Mouse (Mus musculus) hindbrain, embryonic 13.5 days (tissue): ENCODE data around the gene Lonrf3. TPM values are rescaled to one million over a fixed set of nuclear protein-coding genes. Genes with fewer than 3 reads are reported as not detected.

Experiments
- ATAC-seq: fragments of 200-750 bp; cut with Nextera tagmentation; 2 replicates; pipeline ENCODE4 v1.8.0; 2017; ENCODE audit warnings: moderate TSS enrichment; ENCODE audit not compliant: low FRiP score
- H3K27ac ChIP-seq: fragments of 300-500 bp; sonication (generic); 2 replicates; pipeline ENCODE4 v1.5.1; 2015; ENCODE audit warnings: inconsistent platforms, mild to moderate bottlenecking, moderate library complexity
- H3K27me3 ChIP-seq: fragments of 300-500 bp; sonication (generic); 2 replicates; pipeline ENCODE4 v1.6.1; 2015; ENCODE audit warnings: mild to moderate bottlenecking, inconsistent platforms
- H3K36me3 ChIP-seq: fragments of 300-500 bp; sonication (generic); 2 replicates; pipeline ENCODE4 v1.6.1; 2015; ENCODE audit warnings: mild to moderate bottlenecking, inconsistent platforms
- H3K4me1 ChIP-seq: fragments of 300-500 bp; sonication (generic); replicated peaks from 2 replicates; pipeline ENCODE4 v1.6.1; 2015; ENCODE audit warnings: inconsistent platforms
- H3K4me2 ChIP-seq: fragments of 300-500 bp; sonication (generic); 2 replicates; pipeline ENCODE4 v1.6.1; 2015; ENCODE audit warnings: inconsistent platforms, mild to moderate bottlenecking, moderate library complexity
- H3K4me3 ChIP-seq: fragments of 300-500 bp; sonication (generic); 2 replicates; pipeline ENCODE4 v1.5.1; 2015; ENCODE audit warnings: mild to moderate bottlenecking, inconsistent platforms
- H3K9ac ChIP-seq: fragments of 300-500 bp; sonication (generic); 2 replicates; pipeline ENCODE4 v1.6.1; 2015; ENCODE audit warnings: mild to moderate bottlenecking, inconsistent platforms
- H3K9me3 ChIP-seq: fragments of 300-500 bp; sonication (generic); 2 replicates; pipeline ENCODE4 v1.6.1; 2016; ENCODE audit warnings: inconsistent platforms
- WGBS: fragments of 180-500 bp; shearing (Covaris S2); methylation state at CpG from one replicate; pipeline ENCODE4 v1.1.7; 2015; 5-methylcytosine and 5-hydroxymethylcytosine counted together
- polyA plus RNA-seq: library from polyadenylated mRNA; unstranded; fragments of >200 nt; fragmentation: Nextera tagmentation; extraction: Ambion mirVana; gene quantifications from 2 replicates; pipeline ENCODE4 v1.2.1, GENCODE M21; 2015

Lonrf3 gene
- 0.26 and 0.51 TPM in 2 replicates for polyA plus RNA-seq

DNA sequence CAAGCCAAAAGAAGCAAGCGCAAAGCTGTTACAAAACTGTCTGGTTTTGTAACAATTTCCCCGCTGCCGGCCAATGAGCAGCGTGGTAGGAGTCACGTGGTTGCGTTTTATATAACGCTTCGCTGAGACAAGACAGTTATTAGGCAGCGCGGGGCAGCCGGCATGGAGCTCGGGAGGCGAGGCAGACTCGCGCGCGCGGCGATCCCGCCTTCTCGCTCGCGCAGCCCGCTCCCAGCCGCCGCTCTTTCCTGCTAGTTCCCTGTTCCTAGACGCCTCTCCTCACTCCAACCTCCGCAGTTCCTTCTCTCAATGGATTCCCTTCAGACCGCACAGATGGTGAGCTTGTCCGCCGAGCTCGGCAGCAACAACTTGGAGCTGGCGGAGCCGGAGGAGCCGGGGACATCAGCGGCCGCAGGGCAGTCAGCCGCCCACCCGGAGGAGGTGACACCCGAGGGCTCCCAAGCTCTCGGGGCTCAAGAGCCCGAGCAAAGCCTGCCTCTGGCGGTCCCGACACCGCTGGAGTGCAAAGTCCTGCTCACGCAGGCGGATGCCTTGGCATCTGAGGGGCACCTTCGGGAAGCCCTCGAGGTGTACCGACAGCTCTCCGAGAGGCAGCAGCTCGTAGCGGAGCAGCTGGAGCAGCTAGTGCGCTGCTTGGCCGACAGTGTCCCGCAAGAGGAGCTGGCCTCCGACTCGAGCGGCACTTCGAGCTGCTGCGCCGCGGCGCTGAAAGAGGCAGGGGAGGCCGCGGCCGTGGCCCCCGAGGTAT lies at the start of gene Lonrf3:
TSS of gene Lonrf3 (plus strand) at position 83 of the 769 bp plus-strand sequence.
- Histone ChIP-seq H3K4me2 (peak within 1 kb of the TSS; percentile 80), H3K9ac (peak within 1 kb of the TSS; percentile 49; the same call in 1 of the 2 replicates), H3K4me1 (0 out of 2 replicates have a peak, but pooled peaks cover 8% of the 10 kb centered on the region), H3K27me3 (peaks cover 29% of the 10 kb centered on the region), H3K27ac (no peak within 1 kb of the TSS), H3K36me3 (no peaks in the 10 kb centered on the region), H3K4me3 (peak within 1 kb of the TSS; percentile 45), H3K9me3 (no peaks in the 10 kb centered on the region)
- peak; percentile 83 for ATAC-seq
- 23% methylated on average over 68 of the region's 68 CpGs for WGBS

DNA sequence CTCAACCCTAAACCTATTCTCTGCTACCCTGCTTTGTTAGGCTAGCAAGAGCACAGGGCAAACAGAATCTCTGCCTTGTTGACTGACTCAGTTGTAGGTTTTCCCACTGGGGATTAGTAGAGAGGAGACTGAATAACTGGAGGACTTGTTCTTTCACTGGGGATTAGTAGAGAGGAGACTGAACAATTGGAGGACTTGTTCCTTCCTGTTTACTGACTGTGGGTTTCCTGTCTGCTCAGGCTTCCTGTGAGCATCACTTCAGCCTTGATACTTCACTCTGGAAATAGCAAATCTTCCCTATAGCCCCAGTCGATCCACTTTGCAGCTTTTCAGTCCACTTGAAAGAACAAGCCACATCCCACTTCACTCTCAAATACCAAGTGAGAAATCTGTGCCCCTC lies 49.4 kb upstream of the Lonrf3 start:
- 71% methylated on average over 1 of the region's 1 CpGs for WGBS
- no peak overlapping the region for H3K4me3 ChIP-seq
- H3K27ac ChIP-seq: no peak overlapping the region
- no peaks in the 10 kb centered on the region for H3K9me3 ChIP-seq
- H3K4me1 ChIP-seq: no peaks in the 10 kb centered on the region
- H3K36me3 ChIP-seq: no peaks in the 10 kb centered on the region
- no peak overlapping the region for H3K4me2 ChIP-seq
- H3K27me3 ChIP-seq: no peaks in the 10 kb centered on the region
- ATAC-seq: no peak
- H3K9ac ChIP-seq: no peak overlapping the region

DNA sequence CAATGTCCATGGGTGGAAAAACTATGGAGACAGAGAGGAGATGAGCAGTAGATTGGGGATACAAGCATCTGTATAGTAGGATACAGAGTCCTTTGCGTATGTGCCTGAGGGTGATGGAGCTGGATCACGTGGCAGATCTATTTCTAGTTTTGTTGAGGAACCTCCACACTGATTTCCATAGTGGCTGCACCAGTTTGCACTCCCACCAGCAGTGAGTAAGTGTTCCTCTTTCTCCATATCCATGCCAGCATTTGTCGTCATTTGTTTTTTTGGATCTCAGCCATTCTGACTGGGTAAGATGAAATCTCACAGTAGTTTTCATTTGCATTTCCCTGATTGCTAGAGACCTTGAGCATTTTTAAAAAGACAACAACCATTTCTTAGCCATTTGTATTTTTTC lies 16.7 kb upstream of the Lonrf3 start:
- no peaks in the 10 kb centered on the region for H3K27me3 ChIP-seq
- WGBS: 80% methylated on average over 3 of the region's 3 CpGs
- no peaks in the 10 kb centered on the region for H3K4me1 ChIP-seq
- H3K27ac ChIP-seq: no peak overlapping the region
- no peaks in the 10 kb centered on the region for H3K9me3 ChIP-seq
- no peak for ATAC-seq
- no peak overlapping the region for H3K4me3 ChIP-seq
- no peak overlapping the region for H3K4me2 ChIP-seq
- no peaks in the 10 kb centered on the region for H3K36me3 ChIP-seq
- no peak overlapping the region for H3K9ac ChIP-seq

DNA sequence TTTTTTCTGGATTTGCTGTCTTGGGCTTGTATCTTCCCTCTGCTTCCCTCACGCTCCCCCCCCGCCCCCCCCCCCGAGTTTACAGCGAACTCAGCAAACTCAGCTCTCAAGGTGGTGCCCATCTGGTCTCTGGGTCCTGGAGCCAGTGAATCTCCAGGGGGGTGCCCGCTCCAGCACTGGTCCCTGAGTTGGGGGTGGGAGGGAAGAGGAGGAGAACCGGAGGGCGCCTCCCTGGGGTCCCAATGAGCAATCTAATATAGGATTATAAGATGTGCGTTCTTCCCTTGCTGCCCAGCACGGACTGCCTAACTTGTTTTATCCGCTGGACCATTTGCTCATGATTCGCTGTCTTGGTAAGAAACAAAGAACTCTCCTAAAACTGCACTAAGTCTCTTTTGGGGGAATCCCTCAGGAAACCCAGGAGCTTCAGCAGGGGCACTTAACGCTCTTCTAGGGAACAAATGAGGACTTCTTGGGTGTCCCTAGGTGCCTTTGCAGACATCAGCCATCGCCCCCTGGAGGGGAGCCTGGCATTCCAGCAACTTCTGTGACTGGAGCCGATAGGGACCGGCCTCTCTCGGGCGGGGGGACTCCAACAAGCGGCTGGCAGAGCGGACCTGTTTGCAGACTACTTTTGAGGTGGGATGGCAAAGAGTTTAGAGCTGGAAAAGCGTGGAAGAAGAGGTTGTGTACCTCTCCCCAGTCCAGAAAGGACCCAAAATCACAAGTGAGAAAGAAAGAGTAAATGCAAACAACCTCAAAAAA lies 480 bp upstream of the Lonrf3 start:
- Histone ChIP-seq H3K9ac (no peak overlapping the region), H3K4me2 (peak overlapping the region; percentile 80), H3K27ac (no peak overlapping the region), H3K4me1 (0 out of 2 replicates have a peak, but pooled peaks cover 8% of the 10 kb centered on the region), H3K9me3 (no peaks in the 10 kb centered on the region), H3K27me3 (peaks cover 29% of the 10 kb centered on the region), H3K36me3 (no peaks in the 10 kb centered on the region), H3K4me3 (peak overlapping the region; percentile 45)
- WGBS: 18% methylated on average over 19 of the region's 20 CpGs
- peak; percentile 30; the same call in 1 of the 2 replicates for ATAC-seq

DNA sequence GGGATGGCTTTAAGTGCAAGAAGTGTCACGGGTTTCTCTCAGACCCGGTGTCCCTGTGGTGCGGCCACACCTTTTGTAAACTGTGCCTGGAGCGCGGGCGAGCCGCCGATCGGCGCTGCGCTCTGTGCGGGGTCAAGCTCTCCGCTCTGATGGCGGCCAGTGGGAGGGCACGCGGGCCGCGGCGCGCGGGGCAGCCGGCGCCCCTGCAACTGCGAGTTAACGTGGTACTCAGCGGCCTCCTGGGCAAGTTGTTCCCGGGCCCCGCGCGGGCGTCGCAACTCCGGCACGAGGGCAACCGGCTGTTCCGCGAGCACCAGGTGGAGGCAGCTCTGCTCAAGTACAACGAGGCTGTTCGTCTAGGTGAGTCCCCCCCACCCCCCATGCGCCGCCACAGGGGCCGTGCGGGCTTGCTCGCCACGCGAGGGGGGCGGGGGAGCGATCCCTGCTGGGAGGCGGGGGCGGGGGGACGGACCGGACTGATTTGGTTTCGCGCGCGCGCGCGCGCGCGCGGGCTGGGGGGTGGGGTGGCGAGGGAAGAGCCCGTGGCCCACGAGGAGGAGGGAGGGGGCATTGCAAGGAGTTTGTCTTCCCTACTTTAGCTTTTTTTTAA lies 992 bp downstream of the Lonrf3 start:
- peak overlapping the region; percentile 49; the same call in 1 of the 2 replicates for H3K9ac ChIP-seq

DNA sequence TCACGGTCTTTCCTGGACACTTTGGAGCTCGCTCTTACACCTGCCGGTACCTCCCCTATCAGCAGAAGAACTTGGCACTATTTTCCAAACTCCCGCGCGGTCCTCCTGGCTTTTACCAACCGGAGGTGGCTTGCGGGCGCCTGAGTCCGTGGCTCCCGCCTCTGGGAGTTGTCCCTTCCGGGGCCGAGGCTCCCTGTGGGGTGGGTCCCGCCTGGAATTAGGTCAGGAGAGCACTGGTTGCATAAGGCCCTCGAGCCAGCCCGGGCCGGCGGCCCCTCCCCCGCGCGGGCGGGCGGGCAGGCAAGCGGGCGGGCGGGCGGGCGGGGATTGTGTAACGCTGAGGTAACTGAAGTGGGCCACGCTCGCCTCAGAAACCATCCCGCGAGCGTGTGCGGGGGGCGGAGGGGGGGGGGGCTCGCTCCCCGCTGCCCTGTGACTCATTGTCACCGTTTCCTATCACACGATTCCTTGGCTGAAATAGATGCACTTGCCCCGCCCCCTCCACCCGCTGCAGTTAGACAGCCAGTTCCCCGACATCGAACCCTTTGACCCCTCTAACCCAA lies 1.8 kb downstream of the Lonrf3 start:
- Histone ChIP-seq H3K4me3 (peak overlapping the region; percentile 45), H3K27me3 (peaks cover 29% of the 10 kb centered on the region), H3K4me1 (0 out of 2 replicates have a peak, but pooled peaks cover 8% of the 10 kb centered on the region), H3K9me3 (no peaks in the 10 kb centered on the region), H3K9ac (0 out of 2 replicates have a peak overlapping the region, but pooled peaks have one; percentile 29), H3K36me3 (no peaks in the 10 kb centered on the region), H3K27ac (no peak overlapping the region), H3K4me2 (peak overlapping the region; percentile 80)
- ATAC-seq: peak; percentile 57
- 15% methylated on average over 28 of the region's 44 CpGs for WGBS

More for the DNA sequence above, 992 bp downstream of the Lonrf3 start:
- Histone ChIP-seq H3K4me2 (peak overlapping the region; percentile 80), H3K4me3 (peak overlapping the region; percentile 45), H3K27ac (no peak overlapping the region), H3K36me3 (no peaks in the 10 kb centered on the region), H3K27me3 (peaks cover 29% of the 10 kb centered on the region), H3K4me1 (0 out of 2 replicates have a peak, but pooled peaks cover 8% of the 10 kb centered on the region), H3K9me3 (no peaks in the 10 kb centered on the region)
- 20% methylated on average over 49 of the region's 66 CpGs for WGBS
- ATAC-seq: 0 out of 2 replicates have a peak, but pooled peaks have one; percentile 14

DNA sequence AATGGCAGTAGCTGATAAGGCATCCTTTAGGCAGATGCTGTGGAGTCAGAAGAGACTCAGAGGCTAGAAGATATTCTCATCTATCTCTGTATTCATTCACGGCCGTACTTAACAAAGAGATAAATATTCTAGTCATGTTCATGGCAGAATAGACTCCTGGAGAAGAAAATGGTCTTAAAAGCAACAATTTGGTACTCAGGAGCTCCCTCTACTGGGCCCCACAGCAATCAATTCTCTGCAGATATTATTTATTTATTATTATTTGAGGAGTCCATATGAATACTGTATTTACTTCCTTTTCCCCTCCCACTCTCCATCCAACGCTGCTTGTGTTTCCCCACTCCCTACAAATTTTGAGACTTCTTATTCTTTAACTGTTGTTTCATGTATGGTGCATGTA lies 24.3 kb downstream of the Lonrf3 start:
- no peaks in the 10 kb centered on the region for H3K36me3 ChIP-seq
- no peak overlapping the region for H3K27ac ChIP-seq
- no peak overlapping the region for H3K4me3 ChIP-seq
- H3K27me3 ChIP-seq: no peaks in the 10 kb centered on the region
- no peak overlapping the region for H3K9ac ChIP-seq
- H3K4me1 ChIP-seq: no peaks in the 10 kb centered on the region
- no peak for ATAC-seq
- no peaks in the 10 kb centered on the region for H3K9me3 ChIP-seq
- no peak overlapping the region for H3K4me2 ChIP-seq
- WGBS: 53% methylated on average over 3 of the region's 3 CpGs

DNA sequence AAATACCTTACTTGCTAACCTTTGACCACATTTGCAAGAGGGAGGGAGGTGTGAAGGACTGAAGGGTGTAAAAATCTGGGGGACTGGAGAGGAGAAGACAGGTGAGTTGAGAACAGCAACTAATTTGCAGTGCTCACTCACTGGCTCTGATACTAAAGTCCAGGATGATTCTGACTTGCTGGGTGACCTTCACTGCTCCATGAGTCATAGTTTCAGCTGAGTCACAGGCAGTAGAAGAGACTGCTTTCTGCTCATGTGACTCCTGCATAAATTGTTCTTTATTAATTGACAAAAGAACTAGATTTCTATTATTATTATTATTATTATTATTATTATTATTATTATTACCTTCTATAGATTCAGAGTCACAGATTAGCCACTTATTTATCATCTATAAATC lies 57.2 kb downstream of the Lonrf3 start:
- Histone ChIP-seq H3K4me1 (no peaks in the 10 kb centered on the region), H3K4me3 (no peak overlapping the region), H3K27me3 (no peaks in the 10 kb centered on the region), H3K9me3 (no peaks in the 10 kb centered on the region), H3K9ac (no peak overlapping the region), H3K27ac (no peak overlapping the region), H3K4me2 (no peak overlapping the region), H3K36me3 (no peaks in the 10 kb centered on the region)
- ATAC-seq: no peak

DNA sequence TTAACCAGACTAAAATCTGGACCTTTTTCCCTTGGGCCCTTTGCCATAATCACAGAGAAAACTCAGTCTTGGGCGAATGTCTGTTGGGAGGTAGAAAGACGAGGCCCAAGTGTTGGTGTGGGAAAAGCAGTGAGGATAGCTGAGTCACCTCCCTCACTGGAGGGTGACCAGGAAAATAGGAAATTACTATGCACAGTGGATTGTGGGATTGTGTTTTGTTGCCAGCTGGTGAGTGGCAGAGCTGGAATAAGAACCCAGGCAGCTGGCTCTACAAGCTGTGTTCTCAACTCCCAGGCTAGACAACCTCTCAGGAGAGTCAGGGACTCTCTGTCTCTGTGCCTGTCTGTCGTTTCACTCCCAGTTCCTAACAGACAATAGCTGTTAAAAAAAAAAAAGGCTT lies 61.8 kb downstream of the Lonrf3 start:
- no peaks in the 10 kb centered on the region for H3K4me1 ChIP-seq
- H3K4me2 ChIP-seq: no peak overlapping the region
- H3K27me3 ChIP-seq: no peaks in the 10 kb centered on the region
- no peak overlapping the region for H3K4me3 ChIP-seq
- 50% methylated on average over 3 of the region's 3 CpGs for WGBS
- no peak overlapping the region for H3K9ac ChIP-seq
- no peaks in the 10 kb centered on the region for H3K36me3 ChIP-seq
- ATAC-seq: no peak
- no peak overlapping the region for H3K27ac ChIP-seq
- no peaks in the 10 kb centered on the region for H3K9me3 ChIP-seq

DNA sequence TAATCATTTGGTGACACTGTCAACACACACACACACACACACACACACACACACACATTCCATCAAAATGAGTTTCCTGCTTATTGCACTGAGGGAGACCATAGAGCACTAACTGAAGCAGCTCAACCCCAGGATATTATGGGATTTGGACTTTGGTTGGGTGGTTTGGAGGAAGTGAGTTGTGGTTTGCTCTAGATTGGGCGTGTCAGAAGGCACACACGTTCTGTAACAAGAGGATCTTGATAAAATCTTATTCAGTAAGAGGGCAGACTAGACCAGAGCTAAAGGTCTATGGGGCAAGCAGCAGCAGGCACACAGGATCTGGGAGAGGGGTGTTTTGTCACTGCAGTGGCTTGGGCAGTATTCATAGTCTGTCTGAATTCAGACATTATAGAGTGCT lies 62.4 kb downstream of the Lonrf3 start:
- H3K4me2 ChIP-seq: no peak overlapping the region
- 81% methylated on average over 2 of the region's 2 CpGs for WGBS
- no peak for ATAC-seq

DNA sequence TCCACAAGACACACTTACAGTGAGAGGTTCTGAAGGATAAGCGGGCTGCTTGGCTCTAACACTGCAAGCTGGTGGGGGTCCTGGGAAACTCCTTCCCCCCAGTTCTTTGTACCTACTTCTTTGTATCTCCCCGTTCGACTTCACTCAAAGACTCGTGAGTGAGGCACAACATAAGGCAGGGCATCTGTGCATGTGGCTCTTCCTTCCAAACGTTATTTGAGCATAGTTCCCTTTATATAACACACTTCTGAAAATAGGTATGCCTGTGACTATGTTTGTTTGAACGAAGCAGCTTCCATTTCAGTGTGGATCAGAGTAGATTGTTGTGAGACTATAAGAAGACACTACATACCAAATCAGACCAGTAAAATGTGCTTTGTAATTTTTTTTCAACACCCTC lies 64.5 kb downstream of the Lonrf3 start:
- no peak overlapping the region for H3K4me2 ChIP-seq
- no peak overlapping the region for H3K9ac ChIP-seq

More for the DNA sequence above, 62.4 kb downstream of the Lonrf3 start:
- Histone ChIP-seq H3K9me3 (no peaks in the 10 kb centered on the region), H3K27me3 (no peaks in the 10 kb centered on the region), H3K4me3 (no peak overlapping the region), H3K9ac (no peak overlapping the region), H3K36me3 (no peaks in the 10 kb centered on the region), H3K4me1 (no peaks in the 10 kb centered on the region), H3K27ac (no peak overlapping the region)

DNA sequence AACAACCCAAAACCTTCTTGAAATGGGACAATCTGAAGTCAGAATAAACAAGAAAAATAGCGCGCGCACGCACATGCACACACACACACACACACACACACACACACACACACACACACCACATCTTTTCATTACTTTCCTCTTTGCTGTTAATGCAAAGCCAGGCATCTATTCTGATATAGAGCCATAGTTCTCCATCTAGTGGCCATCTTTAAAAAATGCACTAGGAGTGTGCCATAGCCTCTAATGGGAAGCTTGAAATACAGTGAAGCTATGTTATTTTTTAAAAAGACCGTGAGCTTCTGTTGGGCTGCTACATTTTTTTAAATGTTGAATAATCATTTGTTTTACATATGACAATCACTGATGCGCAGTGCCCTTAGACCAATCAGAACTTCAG lies 65.1 kb downstream of the Lonrf3 start:
- WGBS: 52% methylated on average over 6 of the region's 6 CpGs
- Histone ChIP-seq H3K9ac (no peak overlapping the region), H3K27ac (no peak overlapping the region), H3K4me1 (no peaks in the 10 kb centered on the region), H3K36me3 (no peaks in the 10 kb centered on the region), H3K27me3 (no peaks in the 10 kb centered on the region), H3K9me3 (no peaks in the 10 kb centered on the region), H3K4me3 (no peak overlapping the region), H3K4me2 (no peak overlapping the region)
- no peak for ATAC-seq

More for the DNA sequence above, 64.5 kb downstream of the Lonrf3 start:
- ATAC-seq: no peak
- Histone ChIP-seq H3K27ac (no peak overlapping the region), H3K4me1 (no peaks in the 10 kb centered on the region), H3K9me3 (no peaks in the 10 kb centered on the region), H3K27me3 (no peaks in the 10 kb centered on the region), H3K36me3 (no peaks in the 10 kb centered on the region), H3K4me3 (no peak overlapping the region)
- WGBS: 74% methylated on average over 6 of the region's 6 CpGs
